ENCODE assay signal across 21 mouse cellular contexts in the genomic region with DNA sequence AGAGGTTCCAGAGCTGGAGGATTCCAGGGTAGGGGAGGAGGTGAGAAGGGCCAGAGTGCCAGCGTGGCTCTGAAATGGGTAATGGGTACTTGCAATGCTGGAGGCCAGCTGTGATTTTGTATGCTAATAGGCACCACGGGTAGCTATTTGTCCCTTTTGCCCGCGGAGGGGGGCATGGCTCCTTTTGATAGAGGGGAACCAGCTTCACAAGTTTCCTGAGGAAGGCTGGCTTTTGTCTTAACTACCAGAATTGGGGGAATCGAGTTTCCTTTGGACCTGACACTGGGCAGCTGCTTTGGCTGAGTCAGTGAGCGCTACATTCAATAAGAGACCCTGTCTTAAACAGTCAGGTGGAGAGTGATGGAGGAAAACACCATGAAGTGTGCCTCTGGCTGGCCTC. TPM values are rescaled to one million over a fixed set of nuclear protein-coding genes. Genes with fewer than 3 reads are reported as not detected.
DNase-seq lines count a peak whose midpoint lies in the region; ATAC-seq and TF ChIP-seq lines count a peak whose summit lies in the region.
"Had no signal": no experiment of that assay in that cellular context is flagged by ENCODE, and none has a peak within 500 bp of the region (broad histone marks: within the 10 kb centered on the region; RNA-seq: fewer than 3 reads in every experiment).

No protein-coding gene starts in this region.

- intact Hi-C loops in heart, postnatal 25 days (cut with DNase I): no loop called here

- DNase-seq in heart, adult 11 months: peak; percentile 85
- DNase-seq in heart, postnatal 25 days (ENCODE audit: low spot score): no peak
- peak; percentile 13 for DNase-seq in retina, postnatal 1 day
- DNase-seq in retina, embryonic 14.5 days (ENCODE audit: low spot score): no peak
- DNase-seq in limb, embryonic 14.5 days (ENCODE audit: low spot score): no peak
- no peak for DNase-seq in lung, postnatal 36 days
- no peak for DNase-seq in urinary bladder, adult 2 months (ENCODE audit: low spot score)
- DNase-seq: adrenal gland, adult 2 months; cerebellum, adult 9-11 months; gastrocnemius, postnatal 10 days; heart, adult 2 months; kidney, adult 18-20 months; layer of hippocampus, postnatal 36 days; lung, adult 18-20 months; thymus, postnatal 14 days had no signal

- H3K4me1 ChIP-seq in embryonic facial prominence, embryonic 15.5 days: peaks cover 25% of the 10 kb centered on the region
- peaks cover 10% of the 10 kb centered on the region for H3K4me1 ChIP-seq in limb, embryonic 14.5 days (ENCODE audit: control insufficient read depth, insufficient read depth, low read length)
- H3K4me1 ChIP-seq: heart, embryonic 15.5 days had no signal

- TF ChIP-seq POLR2A in limb, embryonic 14.5 days (IDR thresholded peaks at IDR 0.05; ENCODE audit: borderline replicate concordance, extremely low read depth, insufficient read depth, insufficient read length): no peak

- H3K9me3 ChIP-seq in embryonic facial prominence, embryonic 15.5 days (replicated peaks): no peaks in the 10 kb centered on the region
- no peaks in the 10 kb centered on the region for H3K9me3 ChIP-seq in limb, embryonic 14.5 days (ENCODE audit: control insufficient read depth, low read length)
- H3K9me3 ChIP-seq: heart, embryonic 15.5 days had no signal

- no peak overlapping the region for H3K4me3 ChIP-seq in embryonic facial prominence, embryonic 15.5 days (replicated peaks)
- H3K4me3 ChIP-seq in limb, embryonic 14.5 days (replicated peaks; ENCODE audit: low read length): no peak overlapping the region
- H3K4me3 ChIP-seq: erythroblast, embryonic 14.5 days; heart, adult 2 months; heart, embryonic 15.5 days; layer of hippocampus, adult 2 months; myocyte had no signal

- 0 out of 2 replicates have a peak overlapping the region, but pooled peaks have one; percentile 11 for H3K27ac ChIP-seq in embryonic facial prominence, embryonic 15.5 days (replicated peaks)
- no peak overlapping the region for H3K27ac ChIP-seq in limb, embryonic 14.5 days (replicated peaks; ENCODE audit: low read depth, low read length)
- H3K27ac ChIP-seq: heart, adult 2 months; heart, embryonic 15.5 days; kidney, postnatal 0 days; layer of hippocampus, adult 2 months had no signal

- H3K4me2 ChIP-seq in embryonic facial prominence, embryonic 15.5 days (replicated peaks): no peak overlapping the region
- no peak overlapping the region for H3K4me2 ChIP-seq in limb, embryonic 14.5 days (replicated peaks; ENCODE audit: low read depth, low read length, severe bottlenecking)
- H3K4me2 ChIP-seq: heart, embryonic 15.5 days had no signal

- no peaks in the 10 kb centered on the region for H3K27me3 ChIP-seq in embryonic facial prominence, embryonic 15.5 days
- no peaks in the 10 kb centered on the region for H3K27me3 ChIP-seq in limb, embryonic 14.5 days (ENCODE audit: control insufficient read depth, insufficient read depth, low read length)
- H3K27me3 ChIP-seq: heart, embryonic 15.5 days had no signal

- no peak overlapping the region for H3K9ac ChIP-seq in embryonic facial prominence, embryonic 15.5 days
- H3K9ac ChIP-seq in limb, embryonic 14.5 days (ENCODE audit: low read depth, low read length, severe bottlenecking): 0 out of 2 replicates have a peak overlapping the region, but pooled peaks have one; percentile 4
- H3K9ac ChIP-seq: heart, embryonic 15.5 days had no signal

- 12% methylated on average over 6 of the region's 6 CpGs for WGBS in embryonic facial prominence, embryonic 15.5 days
- 13% methylated on average over 6 of the region's 6 CpGs for WGBS in limb, embryonic 14.5 days

- ATAC-seq in embryonic facial prominence, embryonic 15.5 days (ENCODE audit: insufficient number of reproducible peaks, low FRiP score, low TSS enrichment, low read depth): no peak
- ATAC-seq in limb, embryonic 14.5 days (ENCODE audit: low FRiP score, low read depth): no peak

- H3K36me3 ChIP-seq in embryonic facial prominence, embryonic 15.5 days: peaks cover 11% of the 10 kb centered on the region; the same call in 1 of the 2 replicates
- H3K36me3 ChIP-seq in limb, embryonic 14.5 days (ENCODE audit: control insufficient read depth, insufficient read depth, low read length): peaks cover 19% of the 10 kb centered on the region
- H3K36me3 ChIP-seq: heart, embryonic 15.5 days had no signal

RNA-seq across cellular contexts. Expression of a gene that starts 49.2 kb away (rescaled TPM):
- total RNA-seq in heart, postnatal 25 days (2021): 1 to 10 TPM; 7.8 to 8.9 TPM
- 24.0 and 25.7 TPM in 2 replicates for polyA plus RNA-seq in embryonic facial prominence, embryonic 15.5 days (2015; fragmentation: Nextera tagmentation; extraction: Ambion mirVana)
- polyA plus RNA-seq in limb, embryonic 14.5 days (2012; rRNA removed): 27.3 and 27.8 TPM in 2 replicates
- 25.4 and 30.7 TPM in 2 replicates for polyA plus RNA-seq in limb, embryonic 14.5 days (2014; fragmentation: Nextera tagmentation; extraction: Ambion mirVana)
- polyA plus RNA-seq in urinary bladder, adult 2 months (2012; rRNA removed): 15.3 and 19.4 TPM in 2 replicates

Comparison
In these comparisons a context has a peak if more than half of its experiments do, and no peak if none do; other contexts are left out.
1. DNase-seq: peak in heart, adult 11 months (single experiment) and retina, postnatal 1 day (single experiment); none in heart, postnatal 25 days (single experiment), retina, embryonic 14.5 days (single experiment), limb, embryonic 14.5 days (single experiment), lung, postnatal 36 days (single experiment) and urinary bladder, adult 2 months (single experiment).